Mouse (Mus musculus) hindbrain, embryonic 15.5 days (tissue): ENCODE results near the gene Sytl2. TPM values are rescaled to one million over a fixed set of nuclear protein-coding genes. Genes with fewer than 3 reads are reported as not detected.

ENCODE experiments used
- ATAC-seq: fragments of 200-750 bp; cut with Nextera tagmentation; 2 replicates; pipeline ENCODE4 v1.8.0; 2017; ENCODE audit warnings: low read depth, moderate number of reproducible peaks, moderate TSS enrichment; ENCODE audit not compliant: low FRiP score
- H3K27ac ChIP-seq: fragments of 300-500 bp; sonication (generic); replicated peaks from 2 replicates; pipeline ENCODE4 v1.5.1; 2015; ENCODE audit warnings: mild to moderate bottlenecking, inconsistent platforms
- H3K27me3 ChIP-seq: fragments of 300-500 bp; sonication (generic); 2 replicates; pipeline ENCODE4 v1.6.1; 2015; ENCODE audit warnings: control low read depth, inconsistent platforms
- H3K36me3 ChIP-seq: fragments of 300-500 bp; sonication (generic); 2 replicates; pipeline ENCODE4 v1.6.1; 2015; ENCODE audit warnings: control low read depth, inconsistent platforms
- H3K4me1 ChIP-seq: fragments of 300-500 bp; sonication (generic); replicated peaks from 2 replicates; pipeline ENCODE4 v1.6.1; 2015; ENCODE audit warnings: control low read depth, inconsistent platforms
- H3K4me2 ChIP-seq: fragments of 300-500 bp; sonication (generic); 2 replicates; pipeline ENCODE4 v1.6.1; 2015; ENCODE audit warnings: moderate library complexity, mild to moderate bottlenecking, inconsistent platforms
- H3K4me3 ChIP-seq: fragments of 300-500 bp; sonication (generic); 2 replicates; pipeline ENCODE4 v1.5.1; 2015; ENCODE audit warnings: mild to moderate bottlenecking, inconsistent platforms
- H3K9ac ChIP-seq: fragments of 300-500 bp; sonication (generic); 2 replicates; pipeline ENCODE4 v1.6.1; 2015; ENCODE audit warnings: inconsistent platforms
- H3K9me3 ChIP-seq: fragments of 300-500 bp; sonication (generic); 2 replicates; pipeline ENCODE4 v1.6.1; 2016; ENCODE audit warnings: control low read depth, inconsistent platforms
- WGBS: fragments of 180-500 bp; shearing (Covaris S2); methylation state at CpG from one replicate; pipeline ENCODE4 v1.1.7; 2015; 5-methylcytosine and 5-hydroxymethylcytosine counted together
- polyA plus RNA-seq: library from polyadenylated mRNA; unstranded; fragments of >200 nt; fragmentation: Nextera tagmentation; extraction: Ambion mirVana; gene quantifications from 2 replicates; pipeline ENCODE4 v1.2.1, GENCODE M21; 2015

Sytl2 gene
- polyA plus RNA-seq, 1 experiment from 2014 or later, result 8.5 TPM

DNA sequence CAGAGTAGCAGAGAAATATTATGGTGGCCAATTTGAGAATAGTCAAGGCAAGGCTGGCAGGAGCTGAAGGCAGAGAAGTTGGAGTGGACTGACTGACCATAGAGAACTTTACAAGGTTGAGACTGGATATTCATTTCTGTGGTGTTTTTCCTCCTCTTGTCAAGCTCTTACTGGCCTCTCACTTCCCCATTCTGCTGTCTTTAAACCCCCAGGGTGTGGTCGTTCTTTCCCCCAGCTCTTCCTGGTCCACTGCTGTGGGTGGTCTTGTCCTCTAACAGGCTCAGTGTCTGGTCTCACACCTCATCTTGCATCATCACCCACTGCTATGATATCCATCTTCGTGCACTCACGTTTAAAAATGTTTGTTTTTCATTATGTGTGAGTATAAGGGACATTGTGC lies 11.4 kb downstream of the Sytl2 start:
- no peaks in the 10 kb centered on the region for H3K9me3 ChIP-seq
- no peak overlapping the region for H3K4me3 ChIP-seq
- no peak overlapping the region for H3K4me2 ChIP-seq
- no peaks in the 10 kb centered on the region for H3K27me3 ChIP-seq
- H3K36me3 ChIP-seq, result no peaks in the 10 kb centered on the region
- H3K27ac ChIP-seq, result no peak overlapping the region
- no peaks in the 10 kb centered on the region for H3K4me1 ChIP-seq
- WGBS, result 76% methylated on average over 3 of the region's 3 CpGs
- ATAC-seq, result no peak
- no peak overlapping the region for H3K9ac ChIP-seq

DNA sequence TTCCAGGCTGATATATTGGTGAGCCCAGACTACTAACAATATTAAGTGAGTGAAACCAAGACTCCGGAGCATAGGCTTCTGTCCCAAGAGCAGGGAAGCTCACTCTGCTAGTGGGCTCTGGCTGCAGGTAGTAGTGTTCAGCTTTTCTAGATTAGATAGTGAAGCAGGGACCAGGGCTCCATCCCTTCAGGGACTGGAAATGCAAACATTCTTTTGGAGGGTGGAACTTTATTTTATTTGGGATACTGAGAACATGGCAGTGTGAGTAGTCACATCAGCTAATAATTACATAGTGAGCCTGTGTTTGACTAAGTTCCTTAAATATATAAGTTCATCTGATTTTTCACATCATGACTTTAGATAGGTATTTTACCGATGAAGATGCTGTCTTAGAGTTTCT lies 14.8 kb downstream of the Sytl2 start:
- WGBS, result 98% methylated on average over 2 of the region's 2 CpGs
- H3K27me3 ChIP-seq, result no peaks in the 10 kb centered on the region
- no peak overlapping the region for H3K4me2 ChIP-seq
- no peak for ATAC-seq
- no peak overlapping the region for H3K27ac ChIP-seq
- H3K36me3 ChIP-seq, result no peaks in the 10 kb centered on the region
- H3K9me3 ChIP-seq, result no peaks in the 10 kb centered on the region
- no peak overlapping the region for H3K9ac ChIP-seq
- no peak overlapping the region for H3K4me3 ChIP-seq
- no peaks in the 10 kb centered on the region for H3K4me1 ChIP-seq

DNA sequence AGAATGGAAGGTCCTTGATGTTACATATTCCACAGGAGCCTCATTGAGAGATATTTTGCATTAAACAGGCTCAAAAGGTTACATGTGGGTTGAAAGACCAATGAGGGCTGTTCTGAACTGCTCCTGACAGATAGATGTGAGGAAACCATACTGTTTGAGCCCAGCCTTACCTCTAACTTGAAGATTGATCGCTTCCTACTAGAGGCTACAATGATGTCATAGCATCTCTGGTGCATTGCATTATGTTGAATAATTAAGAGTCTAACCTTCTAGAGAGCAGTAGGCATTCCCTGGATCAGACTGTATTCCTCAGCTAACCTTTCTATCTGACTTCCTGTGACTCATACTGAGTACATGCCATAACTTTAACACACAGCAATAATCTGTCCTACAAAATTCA lies 17.4 kb downstream of the Sytl2 start:
- Histone ChIP-seq H3K9me3 (no peaks in the 10 kb centered on the region), H3K4me3 (no peak overlapping the region), H3K9ac (no peak overlapping the region), H3K4me1 (no peaks in the 10 kb centered on the region), H3K27ac (no peak overlapping the region), H3K4me2 (no peak overlapping the region), H3K36me3 (no peaks in the 10 kb centered on the region), H3K27me3 (no peaks in the 10 kb centered on the region)
- no peak for ATAC-seq
- 94% methylated on average over 1 of the region's 1 CpGs for whole genome bisulfite sequencing

DNA sequence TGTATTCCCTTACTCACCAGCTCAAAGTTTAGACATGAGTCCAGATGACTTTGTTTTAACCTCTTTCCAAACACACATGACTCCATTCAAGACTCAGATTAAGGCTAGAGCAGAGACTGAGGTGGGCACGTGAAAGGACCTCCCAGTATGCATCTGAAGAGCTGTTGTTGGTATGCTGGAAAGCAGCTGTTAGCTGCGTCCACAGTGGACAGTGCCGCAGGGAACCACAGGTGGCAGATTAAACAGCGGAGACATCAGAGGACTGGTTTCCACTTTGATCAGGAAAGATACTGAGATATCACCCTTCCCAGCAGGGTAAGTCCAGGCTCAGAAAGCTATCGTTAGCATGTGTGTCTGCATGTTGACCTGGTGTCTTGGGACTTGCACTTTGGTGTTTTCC lies 18.1 kb downstream of the Sytl2 start:
- H3K27me3 ChIP-seq, result no peaks in the 10 kb centered on the region
- ATAC-seq, result no peak
- WGBS, result 62% methylated on average over 5 of the region's 5 CpGs

DNA sequence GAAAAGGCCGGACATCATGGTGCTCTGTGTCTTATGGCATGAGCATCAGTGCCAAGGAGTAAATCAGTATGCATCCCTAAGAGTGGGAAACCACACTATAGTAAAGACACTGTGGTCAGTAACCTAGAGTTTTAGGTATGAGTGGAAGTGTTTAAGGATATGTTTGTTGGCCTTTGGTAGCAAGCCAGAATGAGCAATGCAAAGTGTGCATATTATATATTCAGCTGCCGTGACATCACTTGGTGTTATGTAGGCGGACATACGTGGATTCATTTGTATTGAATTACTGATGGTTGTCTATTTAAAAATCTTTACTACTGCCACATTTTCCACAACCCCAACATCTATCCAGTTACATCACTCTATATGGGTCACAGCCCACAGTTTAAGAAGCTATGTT lies 23.1 kb downstream of the Sytl2 start:
- H3K4me3 ChIP-seq, result no peak overlapping the region
- 96% methylated on average over 4 of the region's 4 CpGs for WGBS
- no peaks in the 10 kb centered on the region for H3K36me3 ChIP-seq
- no peaks in the 10 kb centered on the region for H3K4me1 ChIP-seq
- H3K4me2 ChIP-seq, result no peak overlapping the region
- H3K27ac ChIP-seq, result no peak overlapping the region
- H3K9ac ChIP-seq, result no peak overlapping the region
- ATAC-seq, result no peak
- H3K27me3 ChIP-seq, result no peaks in the 10 kb centered on the region
- no peaks in the 10 kb centered on the region for H3K9me3 ChIP-seq

More for the DNA sequence above, 18.1 kb downstream of the Sytl2 start:
- Histone ChIP-seq H3K4me3 (no peak overlapping the region), H3K36me3 (no peaks in the 10 kb centered on the region), H3K27ac (no peak overlapping the region), H3K9me3 (no peaks in the 10 kb centered on the region), H3K4me2 (no peak overlapping the region), H3K9ac (no peak overlapping the region), H3K4me1 (no peaks in the 10 kb centered on the region)

DNA sequence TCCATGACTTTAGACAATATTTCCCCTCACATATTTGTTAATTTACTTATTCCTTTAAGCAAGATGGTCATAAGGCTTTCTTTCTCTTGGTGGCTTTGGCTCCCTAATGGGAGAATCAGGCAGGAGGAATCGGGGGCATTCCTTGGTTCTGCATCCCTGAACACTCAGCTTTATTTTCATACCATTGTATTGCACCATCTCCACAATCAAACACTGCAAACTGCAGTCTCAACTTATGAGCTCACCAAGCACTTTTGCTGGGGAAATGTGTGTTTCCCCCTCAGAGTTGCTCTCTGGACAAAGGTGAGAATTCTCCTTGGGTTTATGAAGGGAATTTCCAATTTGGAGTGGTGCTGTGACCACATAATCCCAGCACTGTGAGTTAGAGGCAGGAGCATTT lies 28.1 kb downstream of the Sytl2 start:
- WGBS, result 86% methylated on average over 1 of the region's 1 CpGs
- ATAC-seq, result no peak

DNA sequence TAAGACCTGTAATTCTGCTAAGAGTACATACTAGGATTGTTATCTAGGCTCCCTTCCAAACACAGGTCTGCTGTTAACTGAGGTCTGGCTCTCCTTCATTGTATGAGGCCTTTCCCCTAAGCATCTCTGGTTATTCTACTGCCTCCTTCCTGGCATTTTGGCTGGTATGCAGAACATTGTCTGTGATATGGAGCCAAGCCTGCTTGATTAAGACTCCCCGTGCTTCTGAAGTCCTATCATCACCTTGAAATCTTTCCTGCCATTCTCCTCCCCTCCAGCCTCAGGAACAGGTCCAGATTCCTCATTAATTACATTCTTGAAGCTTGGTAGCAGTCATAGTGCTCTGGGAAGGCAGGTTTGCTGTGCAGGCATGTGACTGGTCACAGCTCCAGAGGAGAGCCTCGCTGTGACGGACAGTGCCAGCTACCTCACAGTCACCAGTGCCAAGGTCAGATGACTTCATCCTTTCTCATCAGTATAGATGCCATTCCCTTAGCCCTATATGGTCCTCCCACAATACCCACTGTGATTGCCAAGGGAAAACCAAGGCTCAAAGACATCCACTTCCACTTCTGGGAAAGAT lies 30.5 kb downstream of the Sytl2 start:
- ATAC-seq, result no peak
- H3K27me3 ChIP-seq, result no peaks in the 10 kb centered on the region
- H3K9me3 ChIP-seq, result no peaks in the 10 kb centered on the region
- H3K9ac ChIP-seq, result no peak overlapping the region
- H3K27ac ChIP-seq, result no peak overlapping the region
- H3K4me3 ChIP-seq, result no peak overlapping the region
- H3K4me1 ChIP-seq, result no peaks in the 10 kb centered on the region
- no peaks in the 10 kb centered on the region for H3K36me3 ChIP-seq
- 92% methylated on average over 3 of the region's 3 CpGs for WGBS
- H3K4me2 ChIP-seq, result no peak overlapping the region

More for the DNA sequence above, 28.1 kb downstream of the Sytl2 start:
- Histone ChIP-seq H3K9me3 (no peaks in the 10 kb centered on the region), H3K27ac (no peak overlapping the region), H3K27me3 (no peaks in the 10 kb centered on the region), H3K9ac (no peak overlapping the region), H3K4me1 (no peaks in the 10 kb centered on the region), H3K4me3 (no peak overlapping the region), H3K36me3 (no peaks in the 10 kb centered on the region), H3K4me2 (no peak overlapping the region)

DNA sequence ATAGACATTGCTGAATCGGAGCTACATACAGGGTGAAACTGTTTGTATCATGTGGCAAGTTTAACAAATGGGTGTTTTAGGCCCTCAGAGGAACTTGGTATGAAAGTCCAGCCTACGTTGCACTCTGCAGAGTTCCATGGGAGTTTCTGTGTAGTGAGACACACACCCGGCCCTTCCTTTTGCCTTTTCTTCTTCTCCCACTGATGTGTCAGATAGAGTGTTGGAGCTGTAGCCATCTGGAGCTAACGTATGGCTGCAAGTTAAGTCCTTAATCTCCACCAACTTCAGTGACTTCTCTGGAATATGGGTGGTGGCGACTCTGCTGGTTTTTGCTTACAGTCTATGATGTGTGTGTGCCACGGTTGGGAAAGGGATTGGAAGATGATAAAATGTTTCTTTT lies 32.3 kb downstream of the Sytl2 start:
- Histone ChIP-seq H3K9me3 (no peaks in the 10 kb centered on the region), H3K27me3 (no peaks in the 10 kb centered on the region), H3K4me1 (no peaks in the 10 kb centered on the region), H3K27ac (no peak overlapping the region), H3K4me3 (no peak overlapping the region), H3K36me3 (no peaks in the 10 kb centered on the region), H3K9ac (no peak overlapping the region), H3K4me2 (no peak overlapping the region)
- ATAC-seq, result no peak
- 91% methylated on average over 6 of the region's 6 CpGs for WGBS

DNA sequence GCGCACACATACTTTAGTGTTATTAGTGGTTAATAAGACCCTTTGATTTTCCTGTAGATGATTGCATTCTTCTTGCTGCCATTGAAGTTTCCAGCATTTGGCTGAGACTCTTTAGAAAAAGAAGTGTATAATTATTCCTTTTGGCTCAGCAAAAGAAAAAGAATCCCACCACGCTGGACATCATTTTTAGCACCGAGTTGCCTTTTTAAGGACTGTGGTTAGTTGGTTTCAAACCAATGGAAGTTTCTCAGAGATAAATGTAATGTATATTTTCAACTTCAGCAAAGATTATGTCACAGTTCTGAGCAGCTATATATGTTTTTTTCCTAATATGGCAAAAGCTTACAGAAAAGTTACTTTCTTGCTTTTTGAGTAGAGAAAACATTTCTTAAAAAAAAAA lies 32.8 kb downstream of the Sytl2 start:
- Histone ChIP-seq H3K36me3 (no peaks in the 10 kb centered on the region), H3K4me2 (no peak overlapping the region), H3K9ac (no peak overlapping the region), H3K27ac (no peak overlapping the region), H3K27me3 (no peaks in the 10 kb centered on the region), H3K4me3 (no peak overlapping the region), H3K9me3 (no peaks in the 10 kb centered on the region), H3K4me1 (no peaks in the 10 kb centered on the region)
- ATAC-seq, result no peak
- WGBS, result 94% methylated on average over 3 of the region's 3 CpGs

DNA sequence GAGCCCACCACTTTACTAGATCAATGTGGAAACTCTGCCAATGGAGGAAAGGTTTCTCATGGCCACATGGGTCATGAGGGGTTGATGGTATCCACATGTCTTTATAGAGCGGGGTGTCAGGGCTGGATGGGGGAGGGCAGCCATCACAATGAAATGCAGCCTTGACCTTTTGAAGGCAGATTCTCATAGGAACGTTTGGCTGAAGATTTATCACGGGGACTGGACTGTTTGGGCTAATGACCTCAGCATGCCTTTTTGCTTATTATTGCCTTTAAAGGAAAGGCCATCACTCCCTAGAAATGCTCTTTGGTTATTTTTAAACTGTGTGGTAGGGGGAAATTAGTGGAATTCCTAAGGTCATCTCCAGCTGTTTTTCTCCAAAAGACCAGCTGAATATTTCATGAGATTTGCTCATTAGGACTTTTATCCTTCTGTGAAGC lies 33.7 kb downstream of the Sytl2 start:
- no peak overlapping the region for H3K4me2 ChIP-seq
- H3K4me3 ChIP-seq, result no peak overlapping the region
- ATAC-seq, result no peak
- WGBS, result 41% methylated on average over 3 of the region's 3 CpGs
- no peak overlapping the region for H3K9ac ChIP-seq
- no peak overlapping the region for H3K27ac ChIP-seq
- no peaks in the 10 kb centered on the region for H3K4me1 ChIP-seq
- no peaks in the 10 kb centered on the region for H3K9me3 ChIP-seq
- no peaks in the 10 kb centered on the region for H3K27me3 ChIP-seq
- no peaks in the 10 kb centered on the region for H3K36me3 ChIP-seq

DNA sequence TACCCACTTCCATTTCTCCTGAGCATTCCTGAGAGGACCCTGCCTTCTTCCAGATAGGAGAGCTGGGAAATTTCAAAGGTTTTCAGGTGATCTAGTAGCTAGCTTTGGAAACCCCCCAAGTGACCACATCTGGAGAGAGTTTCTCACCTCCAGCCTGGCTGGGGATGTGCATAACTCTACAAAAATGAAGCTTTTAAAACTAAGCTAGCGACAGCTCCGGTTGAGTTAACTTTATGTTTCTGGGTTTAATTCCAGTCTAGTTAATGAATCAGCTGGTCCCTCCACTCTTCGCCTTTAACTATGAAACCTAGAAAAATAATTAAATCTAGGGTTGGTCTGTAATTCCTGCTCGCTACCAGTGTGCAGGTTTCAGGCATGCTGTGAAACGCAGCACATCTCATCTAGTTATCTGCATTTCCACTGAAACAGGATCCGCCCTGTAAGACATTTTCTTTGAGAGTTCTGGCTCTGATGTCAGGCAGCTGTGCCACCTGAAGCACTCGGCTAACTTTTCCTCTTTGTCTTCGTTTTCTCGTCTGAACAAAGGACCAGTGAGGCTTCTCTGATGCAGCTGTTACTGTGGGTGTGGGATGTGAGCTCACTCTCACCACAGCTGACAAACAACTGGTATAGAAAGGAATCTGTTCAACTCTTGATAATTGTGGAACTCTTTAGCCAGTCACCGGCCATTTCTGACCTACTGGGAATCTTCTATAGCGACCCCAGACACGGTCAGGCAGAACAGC lies 39.3 kb downstream of the Sytl2 start:
- Histone ChIP-seq H3K36me3 (no peaks in the 10 kb centered on the region), H3K4me2 (no peak overlapping the region), H3K27ac (no peak overlapping the region), H3K27me3 (no peaks in the 10 kb centered on the region), H3K9me3 (no peaks in the 10 kb centered on the region), H3K9ac (no peak overlapping the region), H3K4me3 (no peak overlapping the region), H3K4me1 (no peaks in the 10 kb centered on the region)
- WGBS, result 54% methylated on average over 12 of the region's 12 CpGs
- no peak for ATAC-seq

DNA sequence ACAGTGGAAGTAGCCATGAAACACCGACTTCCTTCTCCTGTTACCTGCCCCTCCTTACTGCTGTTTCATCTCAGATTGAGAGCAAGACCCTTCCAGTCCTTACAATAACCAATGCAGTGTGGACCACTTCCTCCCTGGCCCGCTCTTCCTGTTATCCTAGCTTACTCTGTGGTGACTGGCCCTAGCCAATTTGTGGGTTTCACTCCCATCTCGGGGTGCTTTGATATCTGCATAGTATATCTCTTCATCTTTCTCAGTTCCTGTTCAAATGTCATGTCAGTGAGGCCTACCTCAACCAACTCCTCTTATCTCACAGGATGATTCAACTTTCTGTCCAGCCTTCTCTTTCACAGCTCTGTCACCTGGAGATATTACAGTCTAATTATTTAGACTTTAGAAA lies 42.9 kb downstream of the Sytl2 start:
- ATAC-seq, result no peak
- H3K36me3 ChIP-seq, result no peaks in the 10 kb centered on the region
- H3K4me1 ChIP-seq, result no peaks in the 10 kb centered on the region
- no peak overlapping the region for H3K4me2 ChIP-seq
- whole genome bisulfite sequencing, result 75% methylated on average over 3 of the region's 3 CpGs
- no peak overlapping the region for H3K9ac ChIP-seq
- H3K27me3 ChIP-seq, result no peaks in the 10 kb centered on the region
- no peak overlapping the region for H3K4me3 ChIP-seq
- H3K9me3 ChIP-seq, result no peaks in the 10 kb centered on the region
- no peak overlapping the region for H3K27ac ChIP-seq
